Mouse (Mus musculus) heart, adult 2 months (tissue): Measurements from ENCODE around the gene Olfr904. TPM values are rescaled to one million over a fixed set of nuclear protein-coding genes. Genes with fewer than 3 reads are reported as not detected.
"Not testable (repeated sequence)": the region's sequence is repeated elsewhere in the genome, so short reads cannot be mapped to it uniquely, and the experiment has no call there.

Experiments
- DNase-seq, 2 experiments: peaks; one replicate each; pipeline ENCODE4 v3.0.0; 2021
- H3K27ac ChIP-seq: fragments of 200-600 bp; 2 replicates; pipeline ENCODE4 v1.8.1; 2022
- H3K27me3 ChIP-seq: fragments of 200-500 bp; 2 replicates; pipeline ENCODE4 v1.6.1; 2012; ENCODE audit warnings: mild to moderate bottlenecking, low read length, inconsistent platforms, mixed read lengths; ENCODE audit not compliant: control insufficient read depth, insufficient read depth
- H3K36me3 ChIP-seq: fragments of 200-500 bp; 2 replicates; pipeline ENCODE4 v1.6.1; 2012; ENCODE audit warnings: low read length, inconsistent platforms; ENCODE audit not compliant: control insufficient read depth, insufficient read depth
- H3K4me1 ChIP-seq: fragments of 200-500 bp; 2 replicates; pipeline ENCODE4 v1.6.1; 2011; ENCODE audit warnings: low read length; ENCODE audit not compliant: control insufficient read depth, insufficient read depth
- H3K4me3 ChIP-seq: fragments of 200-600 bp; 2 replicates; pipeline ENCODE4 v1.8.1; 2022
- H3K79me2 ChIP-seq: fragments of 200-500 bp; replicated peaks from 2 replicates; pipeline ENCODE4 v1.6.1; 2012; ENCODE audit warnings: mild to moderate bottlenecking, inconsistent platforms, low read length, moderate library complexity, mixed read lengths; ENCODE audit not compliant: control insufficient read depth, insufficient read depth
- H3K9ac ChIP-seq: fragments of 200-500 bp; 2 replicates; pipeline ENCODE4 v1.6.1; 2012; ENCODE audit warnings: low read depth, mild to moderate bottlenecking, control low read depth, inconsistent platforms, low read length, mixed read lengths
- CTCF ChIP-seq: fragments of 200-600 bp; IDR thresholded peaks from 2 replicates; pipeline ENCODE4 v1.8.1; 2022; ENCODE audit warnings: antibody characterized with exemption, mild to moderate bottlenecking, moderate library complexity
- EP300 ChIP-seq: fragments of 200-500 bp; IDR thresholded peaks from 2 replicates; pipeline ENCODE4 v1.6.1; 2011; ENCODE audit warnings: low read depth, low read length, control low read depth; ENCODE audit not compliant: insufficient read depth
- POLR2A ChIP-seq: fragments of 200-500 bp; IDR thresholded peaks from 2 replicates; pipeline ENCODE4 v1.6.1; 2011; ENCODE audit warnings: mild to moderate bottlenecking, low read depth, low read length, control low read depth; ENCODE audit not compliant: insufficient read depth
- WGBS: fragments of 180-500 bp; shearing (Covaris S2); methylation state at CpG from one replicate; pipeline ENCODE4 v1.1.7; 2018; 5-methylcytosine and 5-hydroxymethylcytosine counted together
- intact Hi-C: fragments of 180-260 bp; cut with DNase I; formaldehyde crosslinking; loops from one replicate; pipeline ENCODE4 v1.15.1; 2025
- long read RNA-seq: library from polyadenylated mRNA; stranded (forward); transcript quantifications from one replicate; pipeline ENCODE4 v2.0.0, GENCODE M21; 2021
- polyA plus RNA-seq: library from polyadenylated mRNA; depleted of rRNA; stranded (reverse); fragments of >200 nt; gene quantifications from 2 replicates; pipeline ENCODE4 v1.2.3, GENCODE M21; 2012; rRNA removed
- total RNA-seq, 2 experiments: library from RNA; stranded (reverse); gene quantifications; 2 replicates each; pipeline ENCODE4 v1.2.3; 2021

Gene Olfr904
- total RNA-seq (not detected), polyA plus RNA-seq (not detected in 2 replicates)
- long read RNA-seq: 0 reads

DNA sequence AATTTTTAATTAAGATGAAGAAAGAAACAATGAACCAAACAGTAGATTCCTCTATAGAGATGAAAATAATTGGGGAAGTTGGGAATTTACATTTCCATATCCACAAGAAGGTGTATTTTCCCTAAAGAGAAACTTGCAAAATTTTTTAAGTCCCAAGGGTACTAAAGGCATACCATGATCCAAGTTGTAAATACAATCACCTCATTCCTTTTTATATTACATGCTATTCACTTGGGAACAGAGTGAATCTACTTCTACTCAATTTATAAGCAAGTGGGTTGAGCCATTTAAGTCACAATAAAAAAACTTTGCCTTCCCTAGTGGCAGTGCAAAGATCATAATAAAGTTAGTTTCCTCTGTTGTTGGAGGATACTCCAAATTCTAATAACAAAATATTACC is at the start of gene Olfr904:
TSS of gene Olfr904 (plus strand) at position 301 of the 400 bp plus-strand sequence.
- Histone ChIP-seq H3K9ac (no peak within 1 kb of the TSS), H3K36me3 (no peaks in the 10 kb centered on the region), H3K4me1 (no peaks in the 10 kb centered on the region), H3K4me3 (no peak within 1 kb of the TSS), H3K27ac (no peak within 1 kb of the TSS), H3K79me2 (no peaks in the 10 kb centered on the region), H3K27me3 (no peaks in the 10 kb centered on the region)
- DNase-seq: no peak
- intact Hi-C loops: no loop called here
- no peak for TF ChIP-seq EP300
- no peak for TF ChIP-seq CTCF
- TF ChIP-seq POLR2A: no peak

DNA sequence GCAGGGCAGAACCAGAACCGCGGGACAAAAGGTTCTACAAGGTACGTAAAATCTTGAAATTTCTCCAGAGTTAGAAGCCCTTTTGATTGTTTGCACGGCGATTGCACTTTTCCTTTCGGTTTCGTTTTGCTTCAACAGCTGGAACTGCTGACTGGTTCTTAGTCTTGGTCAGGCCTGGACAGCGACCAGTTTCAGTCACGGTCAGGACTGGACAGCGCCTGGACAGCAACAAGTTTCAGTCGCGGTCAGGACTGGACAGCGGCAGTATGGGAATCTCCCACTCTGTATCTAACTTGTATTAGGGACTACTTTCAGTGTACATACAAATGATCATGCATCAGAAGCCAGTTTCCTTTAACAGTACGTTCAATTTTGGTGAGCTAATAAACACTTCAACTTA is 49.4 kb upstream of the Olfr904 start:
- H3K27me3 ChIP-seq, H3K4me1 ChIP-seq, H3K27ac ChIP-seq, H3K9ac ChIP-seq, H3K36me3 ChIP-seq, H3K79me2 ChIP-seq, H3K4me3 ChIP-seq, DNase-seq, intact Hi-C loops: not testable (repeated sequence)
- 90% methylated on average over 14 of the region's 14 CpGs for WGBS

- no peaks in the 10 kb centered on the region for H3K4me1 ChIP-seq
Measured at GRCm38 (mm10) chr9:38423801-38424200, 39.1 kb upstream of the Olfr904 start.

GRCm38 (mm10) chr9:38427026-38427425 is 35.9 kb upstream of the Olfr904 start:
- intact Hi-C loops: no loop called here
- Histone ChIP-seq H3K36me3 (no peaks in the 10 kb centered on the region), H3K4me1 (no peaks in the 10 kb centered on the region)

More at GRCm38 (mm10) chr9:38423801-38424200, 39.1 kb upstream of the Olfr904 start:
- Histone ChIP-seq H3K27me3 (no peaks in the 10 kb centered on the region), H3K36me3 (no peaks in the 10 kb centered on the region), H3K79me2 (no peaks in the 10 kb centered on the region), H3K27ac (no peak overlapping the region), H3K9ac (no peak overlapping the region), H3K4me3 (no peak overlapping the region)
- no peak for DNase-seq
- intact Hi-C loops: no loop called here
- TF ChIP-seq CTCF (no peak), EP300 (no peak), POLR2A (no peak)

DNA sequence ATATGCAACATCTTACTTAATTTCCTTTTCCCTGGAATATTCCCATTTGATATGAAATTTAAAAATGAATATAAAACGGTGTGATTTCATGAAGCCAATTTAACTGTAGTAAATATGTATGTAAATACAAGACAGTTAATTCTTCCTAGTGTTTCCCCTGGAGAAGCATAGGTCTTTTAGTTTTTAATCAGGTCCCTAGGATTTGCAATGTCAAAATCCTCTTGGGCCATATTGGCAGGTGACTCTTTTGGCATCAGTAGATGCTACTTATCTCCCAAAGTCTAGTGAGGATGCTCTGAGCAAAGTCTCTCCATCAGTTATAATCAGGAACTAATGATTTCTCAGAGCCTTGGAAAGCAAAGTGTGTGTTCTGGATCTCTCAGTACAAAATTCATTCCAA is 33.8 kb upstream of the Olfr904 start, which contains the start of gene Olfr901:
TSS of gene Olfr901 (plus strand) at position 301 of the 400 bp plus-strand sequence.
- Histone ChIP-seq H3K79me2 (no peaks in the 10 kb centered on the region), H3K27ac (no peak within 1 kb of the TSS), H3K36me3 (no peaks in the 10 kb centered on the region), H3K4me3 (no peak within 1 kb of the TSS), H3K4me1 (no peaks in the 10 kb centered on the region), H3K9ac (no peak within 1 kb of the TSS), H3K27me3 (no peaks in the 10 kb centered on the region)
- no peak for TF ChIP-seq EP300
- no peak for TF ChIP-seq CTCF
- TF ChIP-seq POLR2A: no peak
- intact Hi-C loops: no loop called here
- DNase-seq: no peak
- WGBS: 66% methylated on average over 1 of the region's 1 CpGs

More at GRCm38 (mm10) chr9:38427026-38427425, 35.9 kb upstream of the Olfr904 start:
- Histone ChIP-seq H3K9ac (no peak overlapping the region), H3K27me3 (no peaks in the 10 kb centered on the region), H3K79me2 (no peaks in the 10 kb centered on the region), H3K27ac (no peak overlapping the region), H3K4me3 (no peak overlapping the region)
- TF ChIP-seq POLR2A (no peak), EP300 (no peak)
- 25% methylated on average over 1 of the region's 1 CpGs for WGBS
- DNase-seq: no peak

DNA sequence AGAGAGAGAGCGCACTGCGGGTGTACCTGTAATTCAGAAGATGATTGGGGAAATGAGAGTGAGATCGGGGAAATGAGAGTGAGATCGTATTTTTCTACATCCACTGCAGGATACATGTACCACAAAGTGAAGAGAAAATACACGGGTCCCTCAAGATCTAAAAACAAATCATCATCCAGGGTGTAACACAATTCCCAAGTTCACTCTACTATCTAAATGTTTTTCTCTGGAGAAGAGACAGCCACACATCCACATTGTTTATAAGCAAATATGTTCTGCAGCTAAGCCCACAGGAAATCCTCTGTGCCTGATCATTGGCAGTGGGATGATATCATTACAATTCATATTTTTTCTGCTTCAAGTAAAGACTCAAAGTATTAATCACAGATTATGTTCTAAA is 15.6 kb upstream of the Olfr904 start, which contains the start of gene Olfr902:
TSS of gene Olfr902 (plus strand) at position 301 of the 400 bp plus-strand sequence.
- H3K36me3 ChIP-seq: no peaks in the 10 kb centered on the region

DNA sequence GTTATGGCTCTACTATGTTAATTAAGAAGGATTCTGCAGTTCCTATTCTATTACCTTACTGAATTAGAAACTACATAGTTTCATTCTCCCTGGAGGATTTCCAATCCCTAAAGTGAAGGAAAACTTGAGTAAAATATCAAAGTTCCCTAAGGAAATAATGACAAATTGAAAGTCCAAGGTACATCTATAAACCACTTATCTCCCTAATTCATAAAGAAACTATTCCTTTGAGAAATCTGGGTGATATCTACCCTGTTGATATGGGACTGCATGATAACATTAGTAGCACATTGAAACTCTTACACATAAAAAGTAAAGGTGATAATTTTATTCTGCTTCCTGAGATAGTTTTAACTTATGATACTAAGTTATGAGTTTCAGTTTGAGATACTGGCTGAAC is 7.9 kb downstream of the Olfr904 start, which contains the start of gene Olfr905:
TSS of gene Olfr905 (plus strand) at position 301 of the 400 bp plus-strand sequence.
- TF ChIP-seq CTCF (no peak), EP300 (no peak), POLR2A (no peak)
- Histone ChIP-seq H3K4me1 (no peaks in the 10 kb centered on the region), H3K27me3 (no peaks in the 10 kb centered on the region), H3K27ac (no peak within 1 kb of the TSS), H3K79me2 (no peaks in the 10 kb centered on the region), H3K9ac (no peak within 1 kb of the TSS), H3K4me3 (no peak within 1 kb of the TSS), H3K36me3 (no peaks in the 10 kb centered on the region)
- intact Hi-C loops: no loop called here
- no peak for DNase-seq

More for the DNA sequence above, 15.6 kb upstream of the Olfr904 start, which contains the start of gene Olfr902:
- no peaks in the 10 kb centered on the region for H3K79me2 ChIP-seq
- DNase-seq: no peak
- no peaks in the 10 kb centered on the region for H3K4me1 ChIP-seq
- TF ChIP-seq EP300 (no peak), POLR2A (no peak)
- intact Hi-C loops: no loop called here
- no peak within 1 kb of the TSS for H3K27ac ChIP-seq
- 79% methylated on average over 5 of the region's 5 CpGs for WGBS
- no peak within 1 kb of the TSS for H3K4me3 ChIP-seq
- no peak within 1 kb of the TSS for H3K9ac ChIP-seq
- H3K27me3 ChIP-seq: no peaks in the 10 kb centered on the region
